Mouse (Mus musculus) B cell, adult 67 days (primary cell): ENCODE measurements around the gene Ly75. TPM values are rescaled to one million over a fixed set of nuclear protein-coding genes. Genes with fewer than 3 reads are reported as not detected.

ENCODE experiments used
- total RNA-seq, 2 experiments: library from RNA; stranded (reverse); gene quantifications; 4 replicates each; pipeline ENCODE4 v1.2.4; 2023

The Ly75 gene
- 10 to 100 TPM in 1 of 2 experiments, 1 to 10 TPM in 1; 8.6 to 11.8 TPM for total RNA-seq

DNA sequence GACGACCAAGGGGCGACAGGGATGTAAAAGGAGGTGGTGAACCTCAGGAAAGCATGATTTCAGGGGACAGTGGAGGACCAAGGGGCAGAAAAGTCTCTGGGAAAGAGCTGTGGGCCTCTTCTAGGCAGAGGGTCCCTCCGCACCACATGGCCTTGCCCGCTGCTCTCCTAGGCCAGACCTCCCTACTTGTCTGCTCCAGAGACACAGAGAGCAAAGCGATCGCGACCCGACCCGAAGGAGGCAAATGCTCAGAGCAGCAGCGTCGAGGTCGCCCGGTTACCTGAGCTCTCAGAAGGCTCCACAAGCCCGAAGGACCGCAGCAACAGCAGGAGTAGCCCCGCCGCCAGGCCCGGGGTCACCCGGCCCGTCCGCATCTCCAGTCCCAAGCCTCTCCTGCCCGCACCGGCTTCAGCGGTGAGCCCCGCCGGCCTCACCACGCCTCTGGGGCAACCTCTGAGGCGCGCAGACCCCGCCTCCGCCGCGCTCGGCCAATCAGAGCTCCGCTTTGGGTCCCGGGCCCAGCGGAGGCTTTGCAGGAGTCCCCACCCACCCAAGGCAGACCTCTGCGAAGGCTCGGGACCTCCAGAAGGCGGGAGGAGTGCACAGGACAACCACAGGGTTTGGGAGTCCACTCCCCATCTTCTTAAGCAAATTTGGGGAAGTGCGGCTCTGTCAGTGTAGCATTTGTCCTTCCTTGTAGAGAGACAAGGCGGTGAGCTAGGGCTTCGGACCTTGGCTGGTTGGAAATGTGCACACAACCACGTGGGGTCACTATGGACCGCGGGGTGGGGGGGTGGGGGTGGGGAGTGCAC is at the start of gene Ly75:
TSS of gene Ly75 (minus strand) at position 446 of the 812 bp plus-strand sequence.

GRCm38 (mm10) chr2:60284467-60284821 is 98.7 kb downstream of the Ly75 start, which contains the start of gene Cd302:
Gene Cd302 (minus strand): TSS chr2:60284488.

Other genes with a start within 250 kb of the Ly75 start
- 100 to 1,000 TPM; 223 to 240 TPM for gene Baz2b, start 173.5 kb downstream of the Ly75 start, total RNA-seq
- 100 to 1,000 TPM; 148 to 179 TPM for gene March7, start 173.4 kb downstream of the Ly75 start, total RNA-seq
- 1 to 10 TPM in 1 of 2 experiments, not detected in 1; 1.6 TPM for gene Cd302, start 98.8 kb downstream of the Ly75 start, total RNA-seq
- gene Pla2r1, start 170.0 kb upstream of the Ly75 start, total RNA-seq, result not detected